Mouse (Mus musculus) ES-Bruce4 (cell line): ENCODE data around the gene Icam5.

Source experiments
- CTCF ChIP-seq: IDR thresholded peaks from one replicate; pipeline ENCODE4 v1.8.1; 2011; ENCODE audit warnings: low read depth, low read length
- EP300 ChIP-seq: IDR thresholded peaks from 2 replicates; pipeline ENCODE4 v1.6.1; 2011; ENCODE audit warnings: low read depth, low read length; ENCODE audit not compliant: insufficient read depth
- POLR2A ChIP-seq: IDR thresholded peaks from one replicate; pipeline ENCODE4 v1.8.1; 2011; ENCODE audit warnings: low read length; ENCODE audit not compliant: insufficient read depth

DNA sequence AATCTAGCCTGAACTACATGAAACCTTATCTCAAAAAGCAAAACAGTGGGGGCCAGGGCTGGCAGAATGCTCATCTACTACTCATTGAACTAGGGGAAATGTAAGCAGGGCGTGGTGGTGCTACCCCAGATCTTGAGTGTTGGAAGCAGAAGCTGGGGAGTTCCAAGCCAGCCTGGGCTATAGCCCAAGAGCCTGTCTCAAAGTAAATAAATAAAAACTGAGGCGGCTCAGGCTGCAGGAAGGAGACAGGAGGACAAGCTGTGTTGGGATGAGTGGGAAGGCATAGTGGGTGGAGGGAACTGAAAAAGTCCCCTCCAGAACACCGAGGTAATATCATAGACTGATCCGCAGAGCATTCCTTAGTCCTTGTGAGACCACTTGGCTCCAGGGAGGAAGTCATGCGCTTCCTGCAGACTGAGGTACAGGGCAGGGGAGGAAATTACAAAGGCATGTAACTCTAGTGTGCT, 20.0 kb upstream of the Icam5 start:
- TF ChIP-seq CTCF, result no peak
- TF ChIP-seq POLR2A, result no peak
- no peak for TF ChIP-seq EP300
